Mouse (Mus musculus) forebrain, embryonic 11.5 days (tissue): ENCODE measurements at regions not wholly inside any gene's neighbourhood (a gene's known extent, or its start where the extent isn't known, plus 50 kb on each side); places are given as distances from the start of the nearest gene placed in this dataset.

Source experiments
- ATAC-seq: fragments of 200-750 bp; cut with Nextera tagmentation; replicated peaks from 2 replicates; pipeline ENCODE4 v1.8.0; 2017; ENCODE audit warnings: moderate TSS enrichment; ENCODE audit not compliant: low FRiP score
- DNase-seq: peaks from one replicate; pipeline ENCODE4 v3.0.0-alpha.2; 2017; ENCODE audit warnings: low spot score
- H3K27ac ChIP-seq: fragments of 300-500 bp; sonication (generic); 2 replicates; pipeline ENCODE4 v1.5.1; 2014; ENCODE audit warnings: low read depth, low read length
- H3K27me3 ChIP-seq: fragments of 300-500 bp; sonication (generic); 2 replicates; pipeline ENCODE4 v1.6.1; 2014; ENCODE audit warnings: mild to moderate bottlenecking, low read length, mixed read lengths; ENCODE audit not compliant: control insufficient read depth, insufficient read depth
- H3K36me3 ChIP-seq: fragments of 300-500 bp; sonication (generic); 2 replicates; pipeline ENCODE4 v1.6.1; 2014; ENCODE audit warnings: mild to moderate bottlenecking, low read length, moderate library complexity, mixed read lengths; ENCODE audit not compliant: control insufficient read depth, insufficient read depth
- H3K4me1 ChIP-seq: fragments of 300-500 bp; sonication (generic); replicated peaks from 2 replicates; pipeline ENCODE4 v1.6.1; 2014; ENCODE audit warnings: low read length, mixed read lengths; ENCODE audit not compliant: control insufficient read depth, insufficient read depth
- H3K4me2 ChIP-seq: fragments of 300-500 bp; sonication (generic); 2 replicates; pipeline ENCODE4 v1.6.1; 2014; ENCODE audit warnings: low read depth, mild to moderate bottlenecking, low read length, moderate library complexity, mixed read lengths; ENCODE audit not compliant: severe bottlenecking
- H3K4me3 ChIP-seq: fragments of 300-500 bp; sonication (generic); 2 replicates; pipeline ENCODE4 v1.5.1; 2014; ENCODE audit warnings: low read depth, low read length
- H3K9ac ChIP-seq: fragments of 300-500 bp; sonication (generic); 2 replicates; pipeline ENCODE4 v1.6.1; 2014; ENCODE audit warnings: low read length
- H3K9me3 ChIP-seq: fragments of 300-500 bp; sonication (generic); 2 replicates; pipeline ENCODE4 v1.6.1; 2016; ENCODE audit warnings: low read length, mixed read lengths; ENCODE audit not compliant: control insufficient read depth
- WGBS: fragments of 180-500 bp; shearing (Covaris S2); extraction: QIAGEN DNeasy Blood & Tissue Kit; methylation state at CpG from one replicate; pipeline ENCODE4 v1.1.7; 2014; 5-methylcytosine and 5-hydroxymethylcytosine counted together

- Histone ChIP-seq H3K9ac (no peak overlapping the region), H3K4me1 (no peaks in the 10 kb centered on the region), H3K27me3 (peaks cover 6% of the 10 kb centered on the region; the same call in 1 of the 2 replicates), H3K4me3 (no peak overlapping the region), H3K4me2 (no peak overlapping the region), H3K27ac (no peak overlapping the region), H3K9me3 (no peaks in the 10 kb centered on the region), H3K36me3 (no peaks in the 10 kb centered on the region)
- WGBS: 82% methylated on average over 2 of the region's 2 CpGs
- ATAC-seq (no peak), DNase-seq (no peak)
Observed at GRCm38 (mm10) chr13:72131341-72131740, 167.8 kb upstream of the Irx1 start.

- H3K9me3 ChIP-seq: no peaks in the 10 kb centered on the region
- no peak for DNase-seq
- H3K4me1 ChIP-seq: no peaks in the 10 kb centered on the region
- no peaks in the 10 kb centered on the region for H3K36me3 ChIP-seq
- no peak overlapping the region for H3K4me2 ChIP-seq
- H3K4me3 ChIP-seq: no peak overlapping the region
- no peaks in the 10 kb centered on the region; the same call in 1 of the 2 replicates for H3K27me3 ChIP-seq
- H3K9ac ChIP-seq: no peak overlapping the region
- WGBS: 80% methylated on average over 8 of the region's 8 CpGs
- no peak for ATAC-seq
- H3K27ac ChIP-seq: no peak overlapping the region
Observed at GRCm38 (mm10) chr13:72134101-72134768, 170.7 kb upstream of the Irx1 start.

GRCm38 (mm10) chr13:72166225-72166624, 202.7 kb upstream of the Irx1 start:
- Histone ChIP-seq H3K4me2 (no peak overlapping the region), H3K27ac (no peak overlapping the region), H3K4me3 (no peak overlapping the region), H3K27me3 (no peaks in the 10 kb centered on the region), H3K36me3 (no peaks in the 10 kb centered on the region), H3K9me3 (no peaks in the 10 kb centered on the region), H3K9ac (no peak overlapping the region), H3K4me1 (no peaks in the 10 kb centered on the region)
- DNase-seq (no peak), ATAC-seq (no peak)
- WGBS: 61% methylated on average over 2 of the region's 2 CpGs

GRCm38 (mm10) chr13:72167434-72167833, 203.9 kb upstream of the Irx1 start:
- DNase-seq (no peak), ATAC-seq (no peak)
- H3K4me2 ChIP-seq: no peak overlapping the region
- no peak overlapping the region for H3K27ac ChIP-seq
- H3K36me3 ChIP-seq: no peaks in the 10 kb centered on the region
- no peaks in the 10 kb centered on the region for H3K27me3 ChIP-seq
- H3K9me3 ChIP-seq: no peaks in the 10 kb centered on the region
- H3K9ac ChIP-seq: no peak overlapping the region
- no peak overlapping the region for H3K4me3 ChIP-seq
- no peaks in the 10 kb centered on the region for H3K4me1 ChIP-seq
- WGBS: 75% methylated on average over 2 of the region's 2 CpGs

DNA sequence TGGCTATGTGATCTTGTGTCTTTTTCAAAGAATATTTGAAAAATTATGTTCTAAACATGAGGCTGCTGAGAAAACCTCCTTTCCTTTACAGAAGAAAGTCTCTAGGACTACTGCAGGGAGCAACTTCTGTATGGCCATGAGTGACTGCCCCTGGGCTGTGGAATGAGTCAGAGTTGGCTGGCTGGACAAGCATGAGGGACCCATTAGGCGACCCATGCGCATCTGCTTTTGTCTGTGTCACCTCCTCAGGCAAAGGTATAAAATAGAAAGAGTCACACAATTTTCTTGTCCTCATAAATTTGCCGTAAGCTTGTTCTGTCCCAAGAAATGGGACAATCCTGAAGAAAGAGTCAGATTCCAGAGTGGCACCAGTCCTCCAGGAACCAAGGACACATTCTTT, 220.1 kb upstream of the Irx1 start:
- 92% methylated on average over 3 of the region's 3 CpGs for WGBS
- Histone ChIP-seq H3K4me3 (no peak overlapping the region), H3K27me3 (no peaks in the 10 kb centered on the region), H3K9ac (no peak overlapping the region), H3K4me2 (no peak overlapping the region), H3K36me3 (no peaks in the 10 kb centered on the region), H3K4me1 (no peaks in the 10 kb centered on the region), H3K9me3 (no peaks in the 10 kb centered on the region), H3K27ac (no peak overlapping the region)
- ATAC-seq: no peak
- no peak for DNase-seq

DNA sequence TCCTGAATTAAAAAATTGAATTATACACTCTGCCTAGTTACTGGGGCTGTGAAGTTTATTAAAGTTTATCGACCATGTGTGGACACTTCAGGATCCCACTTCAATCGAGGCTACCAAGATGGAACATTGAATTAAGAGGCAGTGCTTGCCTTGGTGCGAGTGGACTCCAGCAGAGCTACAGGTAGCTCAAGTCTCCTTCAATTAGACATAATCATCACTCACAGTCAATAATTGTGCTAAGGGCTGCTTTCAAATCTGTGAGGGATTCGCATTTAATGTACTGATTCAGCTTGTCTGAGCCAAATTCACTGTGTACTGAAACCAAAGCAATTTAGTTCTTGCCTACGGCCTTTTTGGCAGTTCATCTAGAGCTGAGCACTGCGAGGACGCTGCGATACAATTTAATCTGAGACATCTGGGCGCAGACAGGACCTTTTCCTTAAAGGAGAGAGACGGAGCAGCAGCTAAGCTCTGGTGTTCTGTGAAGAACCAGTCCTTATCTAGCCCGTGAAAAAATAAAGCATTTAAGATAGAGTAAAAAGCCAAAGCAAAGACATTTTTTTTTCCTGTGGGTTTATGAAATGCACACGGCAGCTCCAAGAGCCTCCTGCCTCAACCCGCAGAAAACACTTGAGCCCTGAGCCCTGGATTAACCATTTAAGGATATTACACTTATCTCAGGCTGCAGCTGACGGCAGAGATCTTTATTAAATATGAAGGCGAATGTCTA, 220.8 kb upstream of the Irx1 start:
- DNase-seq: no peak
- Histone ChIP-seq H3K36me3 (no peaks in the 10 kb centered on the region), H3K4me2 (no peak overlapping the region), H3K4me1 (no peaks in the 10 kb centered on the region), H3K4me3 (no peak overlapping the region), H3K9me3 (no peaks in the 10 kb centered on the region), H3K27me3 (no peaks in the 10 kb centered on the region), H3K27ac (no peak overlapping the region), H3K9ac (no peak overlapping the region)
- ATAC-seq: no peak
- WGBS: 81% methylated on average over 15 of the region's 15 CpGs

GRCm38 (mm10) chr13:72184846-72185118, 221.3 kb upstream of the Irx1 start:
- Histone ChIP-seq H3K27ac (no peak overlapping the region), H3K4me3 (no peak overlapping the region), H3K36me3 (no peaks in the 10 kb centered on the region), H3K9ac (no peak overlapping the region), H3K4me1 (no peaks in the 10 kb centered on the region), H3K9me3 (no peaks in the 10 kb centered on the region), H3K27me3 (no peaks in the 10 kb centered on the region), H3K4me2 (no peak overlapping the region)
- WGBS: 89% methylated on average over 3 of the region's 3 CpGs
- ATAC-seq (no peak), DNase-seq (no peak)

DNA sequence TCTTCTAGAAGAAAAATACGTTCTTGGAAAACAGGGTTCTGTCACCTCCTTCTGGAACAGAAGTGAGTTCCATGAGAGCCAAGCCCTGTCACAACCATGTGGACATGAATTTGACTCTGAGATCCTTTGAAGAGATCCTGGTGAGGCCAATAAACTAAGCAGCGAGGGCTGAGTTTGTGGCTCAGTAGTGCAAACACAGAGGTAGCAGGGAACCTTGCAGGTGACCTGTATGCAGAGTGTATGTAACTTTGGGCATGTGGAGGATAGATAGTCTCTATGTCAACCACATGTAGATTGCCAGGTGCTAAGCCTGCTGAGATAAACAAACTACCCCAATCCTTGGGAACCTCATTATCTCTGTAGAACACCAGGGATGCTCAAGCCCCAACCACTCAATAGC, 232.4 kb upstream of the Irx1 start:
- no peak overlapping the region for H3K4me2 ChIP-seq
- no peaks in the 10 kb centered on the region for H3K27me3 ChIP-seq
- no peak overlapping the region for H3K27ac ChIP-seq
- DNase-seq (no peak), ATAC-seq (no peak)
- no peak overlapping the region for H3K4me3 ChIP-seq
- H3K9me3 ChIP-seq: no peaks in the 10 kb centered on the region
- WGBS: 88% methylated on average over 2 of the region's 2 CpGs
- H3K9ac ChIP-seq: no peak overlapping the region
- H3K4me1 ChIP-seq: no peaks in the 10 kb centered on the region; the same call in 1 of the 2 replicates
- no peaks in the 10 kb centered on the region for H3K36me3 ChIP-seq
